Mouse (Mus musculus) liver, adult 2 months (tissue): ENCODE data around the gene Psen1. TPM values are rescaled to one million over a fixed set of nuclear protein-coding genes. Genes with fewer than 3 reads are reported as not detected.

Source experiments
- DNase-seq: peaks from one replicate; pipeline ENCODE4 v3.0.0-alpha.2; 2011; ENCODE audit warnings: low read depth, low spot score; ENCODE audit errors: extremely low read depth
- H3K27ac ChIP-seq: fragments of 200-500 bp; replicated peaks from 2 replicates; pipeline ENCODE4 v1.5.1; 2012; ENCODE audit warnings: low read depth, mild to moderate bottlenecking, control low read depth, inconsistent platforms, low read length; ENCODE audit not compliant: insufficient read depth
- H3K27me3 ChIP-seq: fragments of 200-500 bp; 2 replicates; pipeline ENCODE4 v1.6.1; 2012; ENCODE audit warnings: mild to moderate bottlenecking, moderate library complexity, low read length, inconsistent platforms; ENCODE audit not compliant: control insufficient read depth, insufficient read depth
- H3K36me3 ChIP-seq: fragments of 200-500 bp; 2 replicates; pipeline ENCODE4 v1.6.1; 2012; ENCODE audit warnings: low read length, inconsistent platforms; ENCODE audit not compliant: control insufficient read depth, insufficient read depth
- H3K4me1 ChIP-seq: fragments of 200-500 bp; 2 replicates; pipeline ENCODE4 v1.6.1; 2011; ENCODE audit warnings: low read length; ENCODE audit not compliant: control insufficient read depth, insufficient read depth
- H3K4me3 ChIP-seq: fragments of 200-500 bp; 2 replicates; pipeline ENCODE4 v1.5.1; 2011; ENCODE audit warnings: low read depth, mild to moderate bottlenecking, control low read depth, low read length, moderate library complexity; ENCODE audit not compliant: insufficient read depth
- H3K79me2 ChIP-seq: fragments of 200-500 bp; 2 replicates; pipeline ENCODE4 v1.6.1; 2012; ENCODE audit warnings: inconsistent platforms, mild to moderate bottlenecking, low read length, moderate library complexity; ENCODE audit not compliant: control insufficient read depth, insufficient read depth
- H3K9ac ChIP-seq: fragments of 200-500 bp; 2 replicates; pipeline ENCODE4 v1.6.1; 2012; ENCODE audit warnings: low read depth, mild to moderate bottlenecking, control low read depth, inconsistent platforms, low read length
- CTCF ChIP-seq: fragments of 200-500 bp; IDR thresholded peaks from 2 replicates; pipeline ENCODE4 v1.5.1; 2011; ENCODE audit warnings: low read depth, low read length, control low read depth
- POLR2A ChIP-seq: fragments of 200-500 bp; IDR thresholded peaks from 2 replicates; pipeline ENCODE4 v1.6.1; 2011; ENCODE audit warnings: low read length, control low read depth; ENCODE audit not compliant: insufficient read depth; ENCODE audit errors: extremely low read depth
- WGBS: fragments of 180-500 bp; shearing (Covaris S2); methylation state at CpG from one replicate; pipeline ENCODE4 v1.1.7; 2018; 5-methylcytosine and 5-hydroxymethylcytosine counted together
- polyA plus RNA-seq: library from polyadenylated mRNA; depleted of rRNA; stranded (reverse); fragments of >200 nt; gene quantifications from 2 replicates; pipeline ENCODE4 v1.2.3, GENCODE M21; 2012
- total RNA-seq: library from RNA; depleted of rRNA; stranded (reverse); fragments of >200 nt; gene quantifications from 2 replicates; pipeline ENCODE4 v1.2.3, GENCODE M21; 2014

Psen1 gene
- total and polyA plus RNA-seq, 2 experiments, result 12.2 to 17.0 TPM

GRCm38 (mm10) chr12:83726510-83727308 lies 38.8 kb downstream of the Psen1 start:
- no peaks in the 10 kb centered on the region for H3K27me3 ChIP-seq
- DNase-seq, result no peak
- no peak overlapping the region for H3K9ac ChIP-seq

GRCm38 (mm10) chr12:83732225-83732624 lies 44.3 kb downstream of the Psen1 start:
- Histone ChIP-seq H3K4me3 (no peak overlapping the region), H3K79me2 (no peaks in the 10 kb centered on the region), H3K27me3 (no peaks in the 10 kb centered on the region), H3K4me1 (no peaks in the 10 kb centered on the region), H3K27ac (no peak overlapping the region), H3K9ac (no peak overlapping the region), H3K36me3 (peaks cover 31% of the 10 kb centered on the region)
- over 99% methylated on average over 5 of the region's 5 CpGs for WGBS
- no peak for DNase-seq
- TF ChIP-seq CTCF (no peak), POLR2A (no peak)

More at GRCm38 (mm10) chr12:83726510-83727308, 38.8 kb downstream of the Psen1 start:
- TF ChIP-seq CTCF, result no peak
- TF ChIP-seq POLR2A, result no peak
- no peak overlapping the region for H3K27ac ChIP-seq
- H3K79me2 ChIP-seq, result no peaks in the 10 kb centered on the region
- no peak overlapping the region for H3K4me3 ChIP-seq
- H3K4me1 ChIP-seq, result no peaks in the 10 kb centered on the region
- 91% methylated on average over 12 of the region's 12 CpGs for WGBS
- H3K36me3 ChIP-seq, result peaks cover 53% of the 10 kb centered on the region

- Histone ChIP-seq H3K36me3 (peaks cover 20% of the 10 kb centered on the region), H3K79me2 (no peaks in the 10 kb centered on the region), H3K27me3 (no peaks in the 10 kb centered on the region), H3K4me1 (no peaks in the 10 kb centered on the region), H3K27ac (no peak overlapping the region), H3K9ac (no peak overlapping the region), H3K4me3 (no peak overlapping the region)
- no peak for TF ChIP-seq CTCF
- no peak for TF ChIP-seq POLR2A
- WGBS, result 81% methylated on average over 10 of the region's 10 CpGs
- DNase-seq, result no peak
Observed at GRCm38 (mm10) chr12:83734047-83734446, 46.1 kb downstream of the Psen1 start.

GRCm38 (mm10) chr12:83736236-83736635 lies 48.3 kb downstream of the Psen1 start:
- H3K4me1 ChIP-seq, result no peaks in the 10 kb centered on the region
- no peak overlapping the region for H3K27ac ChIP-seq
- no peaks in the 10 kb centered on the region for H3K27me3 ChIP-seq
- no peak overlapping the region for H3K9ac ChIP-seq
- H3K79me2 ChIP-seq, result no peaks in the 10 kb centered on the region
- WGBS, result 72% methylated on average over 8 of the region's 8 CpGs
- H3K4me3 ChIP-seq, result no peak overlapping the region
- TF ChIP-seq POLR2A (no peak), CTCF (no peak)
- H3K36me3 ChIP-seq, result peaks cover 12% of the 10 kb centered on the region
- DNase-seq, result no peak

GRCm38 (mm10) chr12:83738651-83739050 lies 50.7 kb downstream of the Psen1 start:
- TF ChIP-seq CTCF, result no peak
- TF ChIP-seq POLR2A, result no peak
- H3K27me3 ChIP-seq, result no peaks in the 10 kb centered on the region
- H3K4me3 ChIP-seq, result no peak overlapping the region
- no peaks in the 10 kb centered on the region for H3K4me1 ChIP-seq
- no peak for DNase-seq
- H3K79me2 ChIP-seq, result no peaks in the 10 kb centered on the region
- H3K27ac ChIP-seq, result no peak overlapping the region
- H3K36me3 ChIP-seq, result no peaks in the 10 kb centered on the region; the same call in 1 of the 2 replicates
- 94% methylated on average over 1 of the region's 1 CpGs for WGBS
- H3K9ac ChIP-seq, result no peak overlapping the region

GRCm38 (mm10) chr12:83741722-83742121 lies 53.8 kb downstream of the Psen1 start:
- Histone ChIP-seq H3K27me3 (no peaks in the 10 kb centered on the region), H3K36me3 (no peaks in the 10 kb centered on the region), H3K9ac (no peak overlapping the region), H3K27ac (no peak overlapping the region), H3K79me2 (no peaks in the 10 kb centered on the region), H3K4me1 (no peaks in the 10 kb centered on the region), H3K4me3 (no peak overlapping the region)
- WGBS, result 77% methylated on average over 5 of the region's 5 CpGs
- no peak for DNase-seq
- no peak for TF ChIP-seq POLR2A
- TF ChIP-seq CTCF, result no peak
